Mouse (Mus musculus): ENCODE results near the gene Slc25a5. TPM values are rescaled to one million over a fixed set of nuclear protein-coding genes. Genes with fewer than 3 reads are reported as not detected.

The Slc25a5 gene
- polyA plus RNA-seq, 1 experiment from 2014 or later = 481 TPM

DNA sequence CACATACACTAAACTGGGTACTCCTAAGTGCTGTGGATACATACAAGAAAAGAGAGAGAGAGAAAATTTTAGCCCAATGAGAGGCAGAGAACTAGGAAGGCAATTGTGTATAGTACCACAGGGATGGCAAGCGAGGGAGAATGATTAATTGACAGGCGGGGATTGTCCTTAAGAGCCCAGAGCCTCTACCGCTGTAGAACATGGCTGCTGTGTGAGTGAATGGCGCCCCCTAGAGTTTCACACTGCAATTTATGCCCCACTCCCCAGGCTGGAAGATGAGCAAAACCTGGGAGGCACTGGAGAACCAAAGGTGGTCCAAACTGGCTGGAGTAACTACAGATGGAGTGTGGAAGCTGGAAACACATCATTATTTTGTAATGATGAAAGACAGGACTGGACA, 24.8 kb downstream of the Slc25a5 start:
- Histone ChIP-seq H3K4me1 (no peaks in the 10 kb centered on the region), H3K27me3 (no peaks in the 10 kb centered on the region), H3K4me3 (no peak overlapping the region), H3K27ac (no peak overlapping the region), H3K4me2 (no peak overlapping the region), H3K9ac (no peak overlapping the region), H3K36me3 (no peaks in the 10 kb centered on the region), H3K9me3 (no peaks in the 10 kb centered on the region)
- WGBS = 21% methylated on average over 4 of the region's 4 CpGs
- ATAC-seq (ENCODE audit: insufficient number of reproducible peaks, insufficient read depth, low FRiP score, low TSS enrichment, low read depth) = no peak

DNA sequence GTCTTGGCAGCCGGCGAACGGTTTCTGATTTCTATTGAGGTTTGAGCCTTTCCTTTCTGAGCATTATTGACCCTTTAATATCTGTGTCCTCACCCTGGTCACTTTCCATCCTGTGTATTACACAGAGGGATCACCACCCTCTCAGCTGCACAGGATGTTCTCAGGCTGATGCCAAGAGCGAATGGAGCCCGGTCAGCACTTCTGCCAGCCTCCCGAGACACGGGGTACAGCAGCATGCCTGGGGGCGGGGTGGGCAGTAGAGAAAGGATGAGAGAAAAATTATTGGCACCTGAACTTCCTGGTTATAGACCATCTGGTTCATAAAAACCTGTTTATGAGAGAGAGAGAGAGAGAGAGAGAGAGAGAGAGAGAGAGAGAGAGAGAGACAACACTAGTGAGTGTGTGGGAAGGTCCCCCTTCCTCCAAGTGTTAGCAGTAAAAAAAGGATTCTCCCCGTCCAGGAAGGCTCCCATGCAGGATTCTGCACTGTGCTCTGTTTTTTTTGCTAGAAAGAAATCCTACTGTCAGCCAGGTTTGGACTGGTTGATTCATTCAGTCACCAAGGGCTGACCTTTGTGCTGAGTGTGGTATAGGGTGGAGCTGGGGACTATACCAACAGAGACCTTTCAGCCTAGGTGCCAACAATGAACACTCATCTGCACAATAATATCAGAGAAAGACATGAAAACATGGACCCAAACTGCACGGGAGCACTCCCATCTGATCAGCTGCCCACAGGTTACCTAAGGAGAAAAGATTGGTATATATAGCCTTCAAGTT, 28.7 kb downstream of the Slc25a5 start:
- Histone ChIP-seq H3K4me2 (no peak overlapping the region), H3K9ac (no peak overlapping the region), H3K27ac (no peak overlapping the region), H3K36me3 (no peaks in the 10 kb centered on the region), H3K9me3 (no peaks in the 10 kb centered on the region), H3K27me3 (no peaks in the 10 kb centered on the region), H3K4me3 (no peak overlapping the region), H3K4me1 (no peaks in the 10 kb centered on the region)
- 80% methylated on average over 10 of the region's 10 CpGs for WGBS
- no peak for ATAC-seq (ENCODE audit: insufficient number of reproducible peaks, insufficient read depth, low FRiP score, low TSS enrichment, low read depth)

DNA sequence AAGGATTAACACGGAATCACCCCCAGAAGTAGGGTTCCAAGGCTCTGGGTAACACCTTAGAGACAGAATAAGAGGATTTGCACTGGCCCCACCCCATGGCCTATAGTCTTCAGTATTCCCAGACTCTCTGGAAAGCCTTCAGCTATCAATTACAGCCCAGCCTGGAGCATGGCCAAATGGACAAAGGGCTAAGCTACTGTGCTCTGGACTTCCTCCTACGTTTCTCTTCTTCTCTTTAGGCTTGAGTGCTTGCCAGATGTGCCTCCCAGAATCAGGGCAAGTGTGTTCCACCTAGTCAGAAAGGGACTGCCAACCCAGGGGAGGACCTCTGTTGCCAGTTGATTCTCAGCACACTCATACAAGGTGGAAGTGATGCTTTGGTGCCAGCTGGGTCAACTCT, 29.6 kb downstream of the Slc25a5 start:
- H3K4me1 ChIP-seq = no peaks in the 10 kb centered on the region
- WGBS = 51% methylated on average over 2 of the region's 2 CpGs

GRCm38 (mm10) chrX:36826873-36827272, 31.4 kb downstream of the Slc25a5 start:
- Histone ChIP-seq H3K27ac (no peak overlapping the region), H3K9ac (no peak overlapping the region)
- ATAC-seq (ENCODE audit: insufficient number of reproducible peaks, insufficient read depth, low FRiP score, low TSS enrichment, low read depth) = no peak

More for the DNA sequence above, 29.6 kb downstream of the Slc25a5 start:
- no peaks in the 10 kb centered on the region for H3K27me3 ChIP-seq
- H3K9ac ChIP-seq = no peak overlapping the region
- H3K4me3 ChIP-seq = no peak overlapping the region
- no peak for ATAC-seq (ENCODE audit: insufficient number of reproducible peaks, insufficient read depth, low FRiP score, low TSS enrichment, low read depth)
- H3K36me3 ChIP-seq = no peaks in the 10 kb centered on the region
- H3K4me2 ChIP-seq = no peak overlapping the region
- H3K27ac ChIP-seq = no peak overlapping the region
- no peaks in the 10 kb centered on the region for H3K9me3 ChIP-seq

GRCm38 (mm10) chrX:36830271-36830670, 34.8 kb downstream of the Slc25a5 start:
- no peaks in the 10 kb centered on the region for H3K4me1 ChIP-seq
- no peak overlapping the region for H3K4me2 ChIP-seq
- no peak for ATAC-seq (ENCODE audit: insufficient number of reproducible peaks, insufficient read depth, low FRiP score, low TSS enrichment, low read depth)
- H3K36me3 ChIP-seq = no peaks in the 10 kb centered on the region
- H3K9ac ChIP-seq = no peak overlapping the region
- WGBS = 45% methylated on average over 5 of the region's 5 CpGs
- H3K27ac ChIP-seq = no peak overlapping the region
- no peak overlapping the region for H3K4me3 ChIP-seq
- no peaks in the 10 kb centered on the region for H3K9me3 ChIP-seq
- H3K27me3 ChIP-seq = no peaks in the 10 kb centered on the region

More at GRCm38 (mm10) chrX:36826873-36827272, 31.4 kb downstream of the Slc25a5 start:
- Histone ChIP-seq H3K4me1 (no peaks in the 10 kb centered on the region), H3K27me3 (no peaks in the 10 kb centered on the region), H3K9me3 (no peaks in the 10 kb centered on the region), H3K4me2 (no peak overlapping the region), H3K36me3 (no peaks in the 10 kb centered on the region), H3K4me3 (no peak overlapping the region)
- 76% methylated on average over 5 of the region's 5 CpGs for WGBS

GRCm38 (mm10) chrX:36831632-36832031, 36.2 kb downstream of the Slc25a5 start:
- Histone ChIP-seq H3K27ac (no peak overlapping the region), H3K4me3 (no peak overlapping the region), H3K27me3 (no peaks in the 10 kb centered on the region), H3K9ac (no peak overlapping the region), H3K36me3 (no peaks in the 10 kb centered on the region), H3K9me3 (no peaks in the 10 kb centered on the region), H3K4me1 (no peaks in the 10 kb centered on the region), H3K4me2 (no peak overlapping the region)
- WGBS = 73% methylated on average over 4 of the region's 4 CpGs
- ATAC-seq (ENCODE audit: insufficient number of reproducible peaks, insufficient read depth, low FRiP score, low TSS enrichment, low read depth) = no peak

- peak overlapping the region; percentile 32; the same call in 1 of the 2 replicates for H3K9ac ChIP-seq
- no peak for ATAC-seq (ENCODE audit: insufficient number of reproducible peaks, insufficient read depth, low FRiP score, low TSS enrichment, low read depth)
- no peaks in the 10 kb centered on the region for H3K4me1 ChIP-seq
- H3K4me2 ChIP-seq = peak overlapping the region; percentile 54
- no peak overlapping the region for H3K27ac ChIP-seq
- no peaks in the 10 kb centered on the region for H3K9me3 ChIP-seq
- H3K4me3 ChIP-seq = peak overlapping the region; percentile 30
- WGBS = 27% methylated on average over 19 of the region's 19 CpGs
- no peaks in the 10 kb centered on the region for H3K27me3 ChIP-seq
- H3K36me3 ChIP-seq = no peaks in the 10 kb centered on the region
These were observed 38.1 kb downstream of the Slc25a5 start for GRCm38 (mm10) chrX:36833397-36834084.

- no peak overlapping the region for H3K27ac ChIP-seq
- no peaks in the 10 kb centered on the region for H3K9me3 ChIP-seq
- H3K4me2 ChIP-seq = no peak overlapping the region
- H3K9ac ChIP-seq = no peak overlapping the region
- no peaks in the 10 kb centered on the region for H3K4me1 ChIP-seq
- no peaks in the 10 kb centered on the region for H3K27me3 ChIP-seq
- 49% methylated on average over 6 of the region's 6 CpGs for WGBS
- no peak for ATAC-seq (ENCODE audit: insufficient number of reproducible peaks, insufficient read depth, low FRiP score, low TSS enrichment, low read depth)
- no peaks in the 10 kb centered on the region for H3K36me3 ChIP-seq
- H3K4me3 ChIP-seq = no peak overlapping the region
These were observed 41.7 kb downstream of the Slc25a5 start for GRCm38 (mm10) chrX:36837069-36837676.

- no peaks in the 10 kb centered on the region for H3K4me1 ChIP-seq
- no peaks in the 10 kb centered on the region for H3K36me3 ChIP-seq
- no peak overlapping the region for H3K4me3 ChIP-seq
- no peak for ATAC-seq (ENCODE audit: insufficient number of reproducible peaks, insufficient read depth, low FRiP score, low TSS enrichment, low read depth)
- H3K9ac ChIP-seq = no peak overlapping the region
- no peak overlapping the region for H3K27ac ChIP-seq
- no peaks in the 10 kb centered on the region for H3K27me3 ChIP-seq
- WGBS = 78% methylated on average over 7 of the region's 7 CpGs
- no peaks in the 10 kb centered on the region for H3K9me3 ChIP-seq
- no peak overlapping the region for H3K4me2 ChIP-seq
These were observed 43.9 kb downstream of the Slc25a5 start for GRCm38 (mm10) chrX:36839391-36839790.

GRCm38 (mm10) chrX:36841698-36842097, 46.2 kb downstream of the Slc25a5 start:
- no peak overlapping the region for H3K4me2 ChIP-seq
- no peak overlapping the region for H3K27ac ChIP-seq
- H3K36me3 ChIP-seq = no peaks in the 10 kb centered on the region
- H3K4me3 ChIP-seq = no peak overlapping the region
- 81% methylated on average over 6 of the region's 6 CpGs for WGBS
- H3K27me3 ChIP-seq = no peaks in the 10 kb centered on the region
- no peaks in the 10 kb centered on the region for H3K4me1 ChIP-seq
- H3K9me3 ChIP-seq = no peaks in the 10 kb centered on the region
- H3K9ac ChIP-seq = no peak overlapping the region
- no peak for ATAC-seq (ENCODE audit: insufficient number of reproducible peaks, insufficient read depth, low FRiP score, low TSS enrichment, low read depth)

GRCm38 (mm10) chrX:36843346-36843990, 48.0 kb downstream of the Slc25a5 start:
- Histone ChIP-seq H3K36me3 (no peaks in the 10 kb centered on the region), H3K27me3 (no peaks in the 10 kb centered on the region), H3K4me1 (no peaks in the 10 kb centered on the region), H3K4me3 (no peak overlapping the region), H3K9me3 (no peaks in the 10 kb centered on the region), H3K4me2 (no peak overlapping the region), H3K27ac (no peak overlapping the region), H3K9ac (no peak overlapping the region)
- WGBS = 68% methylated on average over 4 of the region's 4 CpGs
- no peak for ATAC-seq (ENCODE audit: insufficient number of reproducible peaks, insufficient read depth, low FRiP score, low TSS enrichment, low read depth)
